Mouse (Mus musculus) left cerebral cortex, postnatal 25 days (tissue): ENCODE data around the gene Vmn1r29. TPM values are rescaled to one million over a fixed set of nuclear protein-coding genes. Genes with fewer than 3 reads are reported as not detected.
"Not testable (repeated sequence)": the region's sequence is repeated elsewhere in the genome, so short reads cannot be mapped to it uniquely, and the experiment has no call there.

Source experiments
- DNase-seq, 2 experiments: peaks; one replicate each; pipeline ENCODE4 v3.0.0; 2022; ENCODE audit warnings: low spot score in 2 of 2, mixed read lengths in 1 of 2
- intact Hi-C: fragments of 180-260 bp; cut with DNase I; formaldehyde crosslinking; loops from one replicate; pipeline ENCODE4 v1.15.1; 2025
- total RNA-seq, 2 experiments: library from RNA; stranded (reverse); gene quantifications; 2 replicates each; pipeline ENCODE4 v1.2.3; 2021

Gene Vmn1r29
- not detected for total RNA-seq

DNA sequence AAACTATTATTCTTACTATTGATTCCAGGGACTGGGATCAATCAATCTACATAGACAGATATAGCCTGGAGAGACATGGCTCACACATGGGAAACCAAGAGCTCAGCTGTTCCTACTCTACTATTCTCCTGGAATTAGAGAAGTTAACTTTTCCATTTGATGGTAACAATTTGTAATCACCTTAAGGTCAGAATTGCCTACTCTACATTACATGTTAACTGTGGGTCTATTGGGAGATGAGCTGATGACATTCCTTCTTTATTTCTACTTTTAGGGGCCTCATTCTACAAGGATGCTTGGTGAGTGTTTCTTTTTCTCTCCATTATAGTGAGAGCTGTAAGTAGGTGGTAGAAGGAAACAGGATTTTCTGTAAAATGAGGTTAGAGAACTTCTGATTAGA lies at the start of gene Vmn1r29:
Vmn1r29 (plus strand) TSS at position 301 of the 400 bp plus-strand sequence.
- intact Hi-C loops, result no loop called here
- DNase-seq, result no peak

DNA sequence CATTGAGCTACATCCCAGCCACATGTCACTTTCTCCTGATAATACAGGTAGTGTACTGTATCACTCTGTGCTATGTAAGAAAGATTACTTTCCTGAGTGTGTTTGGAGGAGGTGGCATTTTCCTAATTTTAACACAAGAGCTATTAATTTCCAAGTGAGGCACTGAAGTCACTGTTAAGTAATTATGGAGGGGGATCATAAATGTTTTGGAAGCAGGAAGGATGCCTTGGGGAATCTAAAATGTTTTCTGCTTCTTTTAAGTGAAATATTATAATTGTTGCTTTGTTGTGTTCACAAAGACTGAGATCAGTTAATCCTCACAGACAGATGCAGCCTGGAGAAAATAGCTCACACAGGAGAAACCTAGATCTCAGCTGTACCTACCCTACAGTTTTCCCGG lies 39.6 kb upstream of the Vmn1r29 start, which contains the start of gene Vmn1r28:
Vmn1r28 (plus strand) TSS at position 301 of the 400 bp plus-strand sequence.
- no peak for DNase-seq
- intact Hi-C loops, result no loop called here

DNA sequence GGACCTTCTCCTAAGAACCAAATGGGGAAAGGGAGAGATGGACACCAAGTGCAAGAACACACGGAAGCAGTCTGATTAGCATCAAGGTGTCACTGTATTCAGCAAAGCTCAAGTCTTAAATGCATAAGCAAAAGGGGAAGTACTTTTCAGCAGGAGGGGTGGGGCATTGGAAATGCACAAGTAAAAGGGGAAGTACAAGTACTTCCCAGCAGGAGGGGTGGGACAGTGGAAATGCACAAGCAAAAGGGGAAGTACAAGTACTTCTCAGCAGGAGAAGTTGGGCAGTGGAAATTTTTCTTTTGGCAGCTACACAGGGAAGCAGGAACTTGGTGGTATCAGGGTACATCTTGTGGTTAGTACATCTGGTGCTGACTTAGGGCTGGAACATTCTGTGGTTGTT lies 21.7 kb upstream of the Vmn1r29 start:
- intact Hi-C loops, result not testable (repeated sequence)

DNA sequence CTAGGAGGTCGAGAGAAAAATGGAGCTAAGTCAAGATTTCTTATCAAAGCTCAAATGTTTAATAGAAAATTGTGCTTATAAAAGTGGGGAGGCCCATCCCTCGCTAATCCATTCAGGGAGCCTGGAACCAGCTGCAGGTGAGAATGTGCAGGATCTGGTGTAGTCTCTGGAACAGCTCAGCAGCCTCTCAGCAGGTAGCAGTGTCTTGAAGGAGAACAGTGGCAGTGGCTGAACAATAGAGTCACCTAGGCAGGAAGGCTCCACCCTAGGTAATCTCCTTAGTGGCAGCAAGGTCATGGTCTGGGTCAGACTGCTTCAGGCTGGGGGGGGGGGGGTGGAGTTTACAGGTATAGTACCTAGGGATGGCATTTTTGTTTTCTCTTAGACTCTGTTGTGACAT lies 9.1 kb upstream of the Vmn1r29 start:
- intact Hi-C loops, result no loop called here
- DNase-seq, result no peak

More for the DNA sequence above, 21.7 kb upstream of the Vmn1r29 start:
- not testable (repeated sequence) for DNase-seq

DNA sequence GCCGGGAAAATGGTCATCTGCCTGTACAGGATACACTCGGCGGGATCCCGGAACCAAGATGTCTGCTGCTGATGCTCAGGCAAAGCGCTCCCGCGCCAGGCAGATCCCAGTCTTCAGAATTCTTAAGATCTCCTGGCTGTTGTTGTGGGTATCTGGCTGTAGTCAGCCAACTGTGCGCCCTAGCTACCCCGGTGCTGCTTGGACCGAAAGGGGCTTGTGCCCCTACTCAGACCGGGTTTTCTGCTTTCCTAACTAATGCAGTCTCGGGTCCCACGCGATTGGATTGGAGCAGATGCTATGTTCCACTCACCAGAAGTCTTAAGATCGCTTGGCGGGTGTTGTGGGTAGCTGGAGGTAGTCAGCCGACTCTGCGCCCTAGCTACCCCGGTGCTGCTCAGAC lies 2.8 kb upstream of the Vmn1r29 start:
- DNase-seq, intact Hi-C loops: not testable (repeated sequence)

DNA sequence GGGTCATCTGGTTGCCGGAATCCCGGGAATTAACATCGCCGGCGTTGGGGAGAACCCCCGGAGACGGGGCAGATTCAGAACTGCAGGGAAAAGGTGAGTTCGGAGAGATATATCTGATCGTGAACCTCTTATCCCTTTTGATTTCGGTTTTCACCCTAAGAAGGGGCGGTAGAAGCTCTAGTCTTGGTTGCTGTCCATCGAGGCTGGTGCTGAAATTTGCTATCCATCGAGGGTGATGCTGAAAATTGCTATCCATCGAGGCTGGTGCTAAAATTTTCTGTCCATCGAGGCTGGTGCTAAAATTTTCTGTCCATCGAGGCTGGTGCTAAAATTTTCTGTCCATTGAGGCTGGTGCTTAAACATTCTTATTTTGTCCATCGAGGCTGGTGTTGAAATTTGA lies 29.3 kb downstream of the Vmn1r29 start:
- intact Hi-C loops, result not testable (repeated sequence)

More for the DNA sequence above, 29.3 kb downstream of the Vmn1r29 start:
- DNase-seq, result not testable (repeated sequence)

Other genes starting within 250 kb of the Vmn1r29 start
- not detected for gene Vmn1r27, start 82.7 kb upstream of the Vmn1r29 start, total RNA-seq
- gene Vmn1r28, start 39.5 kb upstream of the Vmn1r29 start, total RNA-seq, result not detected
- not detected for gene Vmn1r30, start 141.8 kb downstream of the Vmn1r29 start, total RNA-seq
- gene Vmn1r31, start 173.8 kb downstream of the Vmn1r29 start, total RNA-seq, result not detected